Mouse (Mus musculus): ENCODE data around the gene Zmiz1. TPM values are rescaled to one million over a fixed set of nuclear protein-coding genes. Genes with fewer than 3 reads are reported as not detected.
A peak's percentile ranks its signal among the peaks of the same experiment; 100 is the strongest.

Gene Zmiz1
- polyA plus RNA-seq, 1 experiment from 2014 or later: 57.2 TPM

DNA sequence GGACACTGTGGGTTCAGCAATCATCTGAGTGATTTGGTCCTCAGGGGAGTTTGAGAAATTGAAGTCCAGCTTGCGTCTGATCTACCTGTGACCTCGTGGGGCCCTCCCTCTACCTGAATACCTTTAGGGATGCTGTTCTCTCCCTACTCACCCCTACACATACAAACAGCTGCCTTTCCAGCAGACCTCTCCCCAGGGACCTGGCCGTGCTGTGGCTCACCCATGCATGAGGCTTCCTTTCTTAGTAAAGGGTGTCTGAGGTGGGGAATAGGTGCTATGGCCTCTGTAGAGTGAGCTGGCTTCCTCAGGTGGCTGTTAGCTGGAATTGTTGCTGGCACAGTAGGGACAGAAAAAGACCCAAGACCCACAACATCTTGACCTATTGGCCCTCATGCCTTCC, 40.5 kb downstream of the Zmiz1 start:
- Histone ChIP-seq H3K4me1 (replicated peaks) (peaks cover 79% of the 10 kb centered on the region), H3K27me3 (no peaks in the 10 kb centered on the region), H3K4me2 (no peak overlapping the region), H3K4me3 (no peak overlapping the region), H3K9me3 (no peaks in the 10 kb centered on the region), H3K27ac (replicated peaks) (peak overlapping the region; percentile 89), H3K9ac (0 out of 2 replicates have a peak overlapping the region, but pooled peaks have one; percentile 17), H3K36me3 (peaks cover 21% of the 10 kb centered on the region)
- WGBS: 76% methylated on average over 3 of the region's 3 CpGs
- ATAC-seq (ENCODE audit: low read depth): no peak

DNA sequence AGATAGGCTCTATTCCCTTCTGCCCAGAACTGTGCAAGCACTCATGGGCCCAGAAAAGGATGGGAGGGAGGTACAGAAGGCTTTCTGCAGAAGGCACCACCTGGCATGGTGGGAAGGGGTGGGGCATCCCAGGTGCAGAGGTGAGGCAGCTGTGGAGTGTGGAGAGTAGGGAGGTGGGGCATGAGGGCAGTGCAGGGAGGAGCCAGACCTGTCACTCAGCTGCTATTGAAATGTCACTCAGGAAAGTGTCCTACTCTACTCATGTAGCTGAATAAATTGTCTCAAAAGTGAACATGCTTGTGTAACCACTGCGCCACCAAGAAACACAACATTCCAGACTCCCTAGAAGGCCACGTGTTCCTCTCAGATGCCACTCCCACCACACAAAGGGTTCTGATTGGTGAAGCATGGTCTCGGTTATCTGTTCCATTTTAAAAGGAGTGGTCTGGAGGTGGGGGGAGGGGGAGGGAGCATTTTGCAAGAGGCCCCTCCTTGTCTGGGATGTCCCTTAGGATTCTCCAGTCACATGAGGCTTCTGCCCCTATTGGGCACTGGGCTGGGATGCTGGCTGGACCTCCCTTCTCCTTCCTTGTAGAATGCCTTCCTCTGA, 41.6 kb downstream of the Zmiz1 start:
- Histone ChIP-seq H3K27me3 (no peaks in the 10 kb centered on the region), H3K27ac (replicated peaks) (0 out of 2 replicates have a peak overlapping the region, but pooled peaks have one; percentile 89), H3K4me2 (no peak overlapping the region), H3K9ac (no peak overlapping the region), H3K4me3 (no peak overlapping the region), H3K36me3 (peaks cover 32% of the 10 kb centered on the region), H3K4me1 (replicated peaks) (peaks cover 78% of the 10 kb centered on the region), H3K9me3 (no peaks in the 10 kb centered on the region)
- WGBS: 40% methylated on average over 3 of the region's 3 CpGs
- ATAC-seq (ENCODE audit: low read depth): no peak

DNA sequence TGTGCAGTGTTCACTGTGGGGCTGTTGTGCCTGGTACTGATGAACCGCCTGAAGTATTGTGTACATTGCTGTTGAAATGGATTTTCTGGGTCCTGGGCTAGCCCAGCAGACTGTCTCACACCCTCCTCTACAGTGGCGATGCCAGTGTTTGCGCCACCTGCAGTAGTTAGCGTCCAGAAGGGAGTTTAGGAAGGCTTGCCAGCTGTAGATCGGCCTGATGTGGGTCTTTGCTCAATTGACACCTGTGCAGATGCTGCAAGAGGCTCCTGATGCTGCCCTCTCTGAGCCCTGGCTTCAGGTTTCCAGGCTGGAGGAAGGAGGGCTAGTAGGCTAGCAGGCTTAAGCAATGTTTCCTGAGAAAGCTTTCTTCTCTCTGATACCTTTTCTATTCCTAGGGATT, 42.5 kb downstream of the Zmiz1 start:
- Histone ChIP-seq H3K4me1 (replicated peaks) (peaks cover 70% of the 10 kb centered on the region), H3K36me3 (peaks cover 41% of the 10 kb centered on the region), H3K9me3 (no peaks in the 10 kb centered on the region), H3K27me3 (no peaks in the 10 kb centered on the region), H3K9ac (no peak overlapping the region), H3K4me2 (no peak overlapping the region), H3K27ac (replicated peaks) (0 out of 2 replicates have a peak overlapping the region, but pooled peaks have one; percentile 28), H3K4me3 (no peak overlapping the region)
- WGBS: 90% methylated on average over 5 of the region's 5 CpGs
- ATAC-seq (ENCODE audit: low read depth): no peak

DNA sequence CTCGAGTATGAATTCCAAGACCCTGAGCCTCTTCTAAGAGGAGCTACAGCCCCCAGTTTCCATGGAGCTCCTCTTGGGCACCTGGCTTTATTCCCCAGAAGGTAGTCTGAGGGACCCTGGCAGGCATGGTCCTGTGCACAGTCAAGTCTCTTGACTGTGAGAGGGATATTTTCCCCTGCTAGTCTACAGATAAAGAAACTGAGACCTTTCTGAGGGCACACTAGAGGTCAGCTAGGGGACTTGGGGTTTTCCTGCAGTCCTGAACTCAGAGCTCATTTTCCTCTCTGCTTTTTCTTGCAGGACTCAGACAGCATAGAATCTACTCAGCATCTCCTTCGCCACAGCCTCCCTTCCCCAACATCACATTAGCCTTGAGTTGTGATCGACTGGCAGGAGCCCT, 43.4 kb downstream of the Zmiz1 start:
- Histone ChIP-seq H3K36me3 (peaks cover 50% of the 10 kb centered on the region), H3K4me3 (no peak overlapping the region), H3K27ac (replicated peaks) (0 out of 2 replicates have a peak overlapping the region, but pooled peaks have one; percentile 28), H3K9me3 (no peaks in the 10 kb centered on the region), H3K4me2 (no peak overlapping the region), H3K9ac (no peak overlapping the region), H3K4me1 (replicated peaks) (peaks cover 61% of the 10 kb centered on the region), H3K27me3 (no peaks in the 10 kb centered on the region)
- 93% methylated on average over 3 of the region's 3 CpGs for WGBS
- no peak for ATAC-seq (ENCODE audit: low read depth)

DNA sequence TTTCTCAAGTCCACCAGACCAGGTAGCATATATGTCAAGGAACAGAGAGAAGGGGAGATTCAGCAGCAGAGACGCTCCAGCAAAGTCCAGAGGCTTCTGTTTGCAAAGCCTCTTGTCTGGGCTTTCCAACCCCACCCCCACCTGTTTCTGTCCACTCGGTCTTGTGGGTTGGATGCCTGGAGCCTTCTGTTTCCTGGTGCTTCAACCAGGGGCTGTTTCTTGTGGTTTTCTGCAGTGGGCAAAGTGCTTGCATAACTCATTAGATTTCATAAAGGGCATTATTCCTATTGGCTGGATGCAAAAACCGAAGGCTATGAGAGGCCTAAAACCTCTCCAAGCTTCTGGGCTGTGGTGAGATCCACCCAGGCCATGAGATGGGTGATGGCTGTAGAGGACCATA, 45.3 kb downstream of the Zmiz1 start:
- H3K9ac ChIP-seq: no peak overlapping the region
- no peaks in the 10 kb centered on the region for H3K9me3 ChIP-seq
- peaks cover 63% of the 10 kb centered on the region for H3K36me3 ChIP-seq
- H3K4me2 ChIP-seq: no peak overlapping the region
- no peak overlapping the region; the same call in 1 of the 2 replicates for H3K27ac ChIP-seq (replicated peaks)
- no peak for ATAC-seq (ENCODE audit: low read depth)
- 88% methylated on average over 3 of the region's 3 CpGs for WGBS
- no peaks in the 10 kb centered on the region for H3K27me3 ChIP-seq
- no peak overlapping the region for H3K4me3 ChIP-seq
- peaks cover 52% of the 10 kb centered on the region for H3K4me1 ChIP-seq (replicated peaks)

DNA sequence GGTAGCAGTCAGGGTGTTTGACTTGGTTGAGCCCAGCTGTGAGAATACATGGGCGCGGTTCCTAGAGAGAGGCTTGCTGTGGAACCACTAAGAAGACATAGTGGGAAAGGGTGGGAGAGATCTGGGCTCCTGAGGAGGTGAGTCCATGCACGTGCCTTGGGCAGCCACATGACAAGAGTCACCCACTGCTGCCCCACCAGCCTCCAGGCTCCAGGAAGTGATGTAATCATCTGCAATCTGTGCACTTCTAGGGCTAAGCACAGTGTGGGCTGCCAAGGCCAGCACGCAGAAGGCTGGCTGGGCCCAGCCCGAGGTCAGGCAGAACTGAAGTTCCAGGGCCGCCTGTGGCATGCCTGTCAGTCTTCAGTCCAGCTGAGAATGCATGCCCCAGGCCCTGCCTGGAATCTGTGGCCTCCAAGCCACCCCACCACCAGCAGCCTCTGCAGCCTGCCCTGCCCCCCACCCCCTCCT, 46.3 kb downstream of the Zmiz1 start:
- Histone ChIP-seq H3K27ac (replicated peaks) (no peak overlapping the region), H3K4me1 (replicated peaks) (peaks cover 52% of the 10 kb centered on the region), H3K9me3 (no peaks in the 10 kb centered on the region), H3K4me2 (no peak overlapping the region), H3K27me3 (no peaks in the 10 kb centered on the region), H3K9ac (no peak overlapping the region), H3K36me3 (peaks cover 70% of the 10 kb centered on the region), H3K4me3 (no peak overlapping the region)
- WGBS: 85% methylated on average over 6 of the region's 6 CpGs
- no peak for ATAC-seq (ENCODE audit: low read depth)

DNA sequence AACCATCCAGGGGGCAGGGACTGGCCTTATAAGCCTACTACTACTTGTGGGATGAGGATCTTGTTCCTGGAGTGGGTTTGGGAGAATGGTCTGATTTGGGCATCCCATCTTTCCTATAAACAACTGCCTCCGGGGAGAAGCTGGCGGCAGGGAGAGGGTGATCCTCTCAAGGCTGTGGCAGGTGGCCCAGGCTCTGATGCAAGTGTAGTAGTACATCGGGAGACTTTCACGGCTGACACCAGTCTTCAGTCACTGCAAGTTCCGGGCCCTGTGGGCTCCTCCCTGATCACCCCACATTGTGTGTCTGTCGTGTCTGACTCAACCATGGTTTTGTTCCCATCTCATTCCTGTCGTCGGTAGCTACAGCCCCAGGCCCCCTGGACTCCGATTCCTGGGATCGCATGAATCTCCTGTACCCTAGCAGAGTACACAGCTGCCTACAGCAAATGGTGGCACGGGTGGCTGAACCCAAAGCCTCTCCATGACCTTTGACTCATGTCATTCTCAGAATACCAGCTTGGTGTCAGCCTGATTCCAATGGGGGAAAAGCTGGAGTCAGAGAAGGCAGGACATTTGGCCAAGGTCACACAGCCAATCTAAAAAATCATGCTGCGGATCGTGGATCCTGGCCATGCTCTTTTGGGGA, 49.2 kb downstream of the Zmiz1 start:
- no peak for ATAC-seq (ENCODE audit: low read depth)
- no peak overlapping the region for H3K4me3 ChIP-seq
- H3K36me3 ChIP-seq: peaks cover 61% of the 10 kb centered on the region
- H3K4me2 ChIP-seq: no peak overlapping the region
- 75% methylated on average over 13 of the region's 13 CpGs for WGBS
- H3K9me3 ChIP-seq: no peaks in the 10 kb centered on the region
- peaks cover 60% of the 10 kb centered on the region for H3K4me1 ChIP-seq (replicated peaks)
- H3K27ac ChIP-seq (replicated peaks): 0 out of 2 replicates have a peak overlapping the region, but pooled peaks have one; percentile 9
- H3K9ac ChIP-seq: no peak overlapping the region
- H3K27me3 ChIP-seq: no peaks in the 10 kb centered on the region

DNA sequence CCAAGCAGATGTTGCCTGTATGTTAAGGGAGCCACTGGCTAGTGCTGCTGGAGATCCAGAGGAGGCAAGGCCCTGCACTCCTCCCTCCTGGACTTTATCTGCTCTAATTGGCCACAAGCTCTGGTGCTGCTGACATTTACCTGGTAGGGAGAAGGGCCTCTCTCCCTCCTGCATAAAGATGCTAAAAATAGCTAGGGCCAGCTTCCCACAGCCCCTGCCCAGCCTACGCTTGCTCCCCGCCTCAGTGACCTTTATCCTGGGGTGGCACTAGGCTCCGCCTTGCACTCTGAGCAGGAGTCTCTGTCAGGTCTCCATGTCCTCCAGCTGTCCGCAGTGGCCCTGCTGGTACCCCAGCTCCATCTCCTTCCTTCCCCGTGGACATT, 49.8 kb downstream of the Zmiz1 start:
- Histone ChIP-seq H3K27me3 (no peaks in the 10 kb centered on the region), H3K27ac (replicated peaks) (0 out of 2 replicates have a peak overlapping the region, but pooled peaks have one; percentile 9), H3K4me2 (no peak overlapping the region), H3K9ac (no peak overlapping the region), H3K36me3 (peaks cover 56% of the 10 kb centered on the region), H3K4me3 (no peak overlapping the region), H3K9me3 (no peaks in the 10 kb centered on the region), H3K4me1 (replicated peaks) (peaks cover 65% of the 10 kb centered on the region)
- 92% methylated on average over 5 of the region's 5 CpGs for WGBS
- ATAC-seq (ENCODE audit: low read depth): no peak

DNA sequence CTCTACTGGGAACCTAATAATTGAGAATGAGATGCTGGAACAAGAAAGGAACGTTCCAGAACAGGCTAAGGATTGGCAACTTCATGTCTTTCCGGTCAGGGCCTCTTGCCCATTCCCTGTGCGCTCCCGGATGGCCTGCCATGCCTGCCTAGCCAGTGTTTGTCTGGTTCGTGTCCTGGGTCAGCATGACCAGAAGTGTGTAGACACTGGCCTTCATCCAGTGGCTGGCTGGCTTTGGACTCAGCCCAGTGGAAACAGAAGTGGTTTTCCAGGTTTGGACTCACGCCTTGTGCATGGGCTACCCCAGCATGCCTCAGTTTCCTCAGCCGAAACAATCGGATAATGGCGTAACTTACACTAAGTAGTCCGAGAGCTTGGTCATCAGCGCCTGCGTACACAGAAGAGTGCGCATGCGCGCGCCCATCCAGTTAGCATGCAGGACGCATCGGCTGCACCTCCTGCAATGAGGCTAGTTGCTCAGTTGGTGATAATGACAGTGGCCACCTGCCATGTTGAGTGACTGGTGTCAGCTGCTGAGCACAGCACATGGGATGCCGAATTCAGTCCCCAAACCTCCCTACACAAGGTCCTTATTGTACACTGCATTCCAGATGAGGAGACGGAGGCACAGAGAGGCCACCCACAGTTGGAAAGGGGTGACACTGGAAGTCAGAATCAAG, 50.6 kb downstream of the Zmiz1 start:
- no peak overlapping the region for H3K4me2 ChIP-seq
- no peak overlapping the region for H3K9ac ChIP-seq
- no peak overlapping the region for H3K4me3 ChIP-seq
- H3K9me3 ChIP-seq: no peaks in the 10 kb centered on the region
- ATAC-seq (ENCODE audit: low read depth): no peak
- H3K4me1 ChIP-seq (replicated peaks): peaks cover 73% of the 10 kb centered on the region
- H3K27me3 ChIP-seq: no peaks in the 10 kb centered on the region
- H3K36me3 ChIP-seq: peaks cover 48% of the 10 kb centered on the region
- 85% methylated on average over 20 of the region's 20 CpGs for WGBS
- H3K27ac ChIP-seq (replicated peaks): 0 out of 2 replicates have a peak overlapping the region, but pooled peaks have one; percentile 14

DNA sequence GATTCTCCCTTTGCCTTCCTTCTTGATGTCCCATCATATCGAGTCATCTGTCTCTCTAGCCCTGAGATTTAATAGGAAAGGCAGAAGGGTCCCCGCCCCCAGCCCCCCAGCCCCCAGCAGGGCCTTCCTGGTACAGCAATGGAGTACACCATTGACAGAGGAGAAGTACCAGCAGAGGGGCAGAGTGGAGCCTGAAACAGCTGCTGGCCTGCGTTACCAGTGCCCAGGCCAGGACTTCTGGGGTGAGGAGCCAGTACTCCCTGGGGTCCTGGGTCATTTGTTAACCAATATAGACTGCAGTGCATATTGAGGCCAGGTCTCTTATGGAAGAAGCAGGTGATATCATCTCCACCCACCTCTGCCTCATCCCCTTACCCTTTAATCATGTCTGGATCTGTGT, 51.4 kb downstream of the Zmiz1 start:
- Histone ChIP-seq H3K27me3 (no peaks in the 10 kb centered on the region), H3K4me1 (replicated peaks) (peaks cover 73% of the 10 kb centered on the region), H3K4me2 (no peak overlapping the region), H3K9ac (peak overlapping the region; percentile 1; the same call in 1 of the 2 replicates), H3K9me3 (no peaks in the 10 kb centered on the region), H3K4me3 (no peak overlapping the region), H3K36me3 (peaks cover 40% of the 10 kb centered on the region), H3K27ac (replicated peaks) (peak overlapping the region; percentile 68)
- 66% methylated on average over 3 of the region's 3 CpGs for WGBS
- ATAC-seq (ENCODE audit: low read depth): no peak

DNA sequence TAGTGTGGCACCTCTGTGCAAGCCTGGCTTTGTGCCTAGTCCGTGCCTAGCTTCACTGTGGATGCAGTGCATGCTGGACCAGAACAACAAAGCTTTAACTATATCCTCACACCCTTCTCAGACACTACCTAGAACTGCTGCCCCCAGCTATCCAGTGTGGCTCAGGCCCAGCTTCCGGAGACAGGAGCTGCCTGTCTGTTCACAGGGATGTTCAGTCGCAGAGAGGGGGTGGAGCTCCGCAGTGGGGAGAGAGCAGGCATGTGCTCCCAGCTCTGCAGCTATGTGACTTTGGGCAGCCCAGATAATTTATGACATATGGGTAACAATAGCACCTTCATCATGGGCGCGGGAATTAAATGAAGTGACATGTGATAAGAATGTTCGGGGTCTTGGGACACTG, 52.0 kb downstream of the Zmiz1 start:
- Histone ChIP-seq H3K9me3 (no peaks in the 10 kb centered on the region), H3K4me1 (replicated peaks) (peaks cover 77% of the 10 kb centered on the region), H3K4me3 (no peak overlapping the region), H3K27me3 (no peaks in the 10 kb centered on the region), H3K4me2 (no peak overlapping the region), H3K36me3 (peaks cover 34% of the 10 kb centered on the region), H3K9ac (peak overlapping the region; percentile 1), H3K27ac (replicated peaks) (peak overlapping the region; percentile 68)
- WGBS: 40% methylated on average over 7 of the region's 7 CpGs
- no peak for ATAC-seq (ENCODE audit: low read depth)

DNA sequence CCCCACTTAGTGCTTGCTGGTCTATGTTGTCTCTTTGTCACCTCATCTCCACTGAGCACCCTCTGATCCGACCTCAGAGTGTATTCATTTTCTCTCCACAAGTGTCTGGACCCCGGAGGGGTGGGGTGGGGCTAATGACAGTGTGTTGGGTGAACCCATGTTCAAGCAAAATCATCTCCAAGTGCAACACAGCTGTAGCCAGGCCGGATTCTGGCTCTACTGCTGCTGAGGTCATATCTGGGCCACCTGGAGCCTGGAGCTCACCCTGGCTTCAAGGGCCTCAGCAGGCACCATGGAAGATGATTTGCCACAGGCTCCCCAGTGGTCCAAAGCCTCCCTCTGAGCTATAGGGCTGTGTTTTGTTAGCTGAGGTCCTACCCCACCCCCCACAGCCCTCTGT, 52.6 kb downstream of the Zmiz1 start:
- H3K9ac ChIP-seq: 0 out of 2 replicates have a peak overlapping the region, but pooled peaks have one; percentile 45
- H3K4me1 ChIP-seq (replicated peaks): peaks cover 83% of the 10 kb centered on the region
- no peaks in the 10 kb centered on the region for H3K9me3 ChIP-seq
- H3K4me2 ChIP-seq: no peak overlapping the region
- H3K36me3 ChIP-seq: peaks cover 28% of the 10 kb centered on the region
- H3K4me3 ChIP-seq: no peak overlapping the region
- H3K27ac ChIP-seq (replicated peaks): peak overlapping the region; percentile 68
- no peaks in the 10 kb centered on the region for H3K27me3 ChIP-seq
- ATAC-seq (ENCODE audit: low read depth): no peak
- WGBS: 47% methylated on average over 3 of the region's 3 CpGs

All from neural tube, embryonic 13.5 days (tissue).